Mouse (Mus musculus): ENCODE measurements around the gene Sdhb. TPM values are rescaled to one million over a fixed set of nuclear protein-coding genes. Genes with fewer than 3 reads are reported as not detected.

The Sdhb gene
- total RNA-seq (2021), result 100 to 1,000 TPM; 190 to 198 TPM
- long read RNA-seq, experiment 1, transcript Sdhb-201 (8 exons, 1,142 nt), result major isoform, 204 of 243 reads
- long read RNA-seq, experiment 1, partial matches to known transcripts, result 8 of 243 reads
- long read RNA-seq, experiment 1, other reads (novel, unspliced or antisense), result 31 of 243 reads
- long read RNA-seq, experiment 2, transcript Sdhb-201 (8 exons, 1,142 nt), result major isoform, 441 of 489 reads
- long read RNA-seq, experiment 2, partial matches to known transcripts, result 11 of 489 reads
- long read RNA-seq, experiment 2, other reads (novel, unspliced or antisense), result 36 of 489 reads

DNA sequence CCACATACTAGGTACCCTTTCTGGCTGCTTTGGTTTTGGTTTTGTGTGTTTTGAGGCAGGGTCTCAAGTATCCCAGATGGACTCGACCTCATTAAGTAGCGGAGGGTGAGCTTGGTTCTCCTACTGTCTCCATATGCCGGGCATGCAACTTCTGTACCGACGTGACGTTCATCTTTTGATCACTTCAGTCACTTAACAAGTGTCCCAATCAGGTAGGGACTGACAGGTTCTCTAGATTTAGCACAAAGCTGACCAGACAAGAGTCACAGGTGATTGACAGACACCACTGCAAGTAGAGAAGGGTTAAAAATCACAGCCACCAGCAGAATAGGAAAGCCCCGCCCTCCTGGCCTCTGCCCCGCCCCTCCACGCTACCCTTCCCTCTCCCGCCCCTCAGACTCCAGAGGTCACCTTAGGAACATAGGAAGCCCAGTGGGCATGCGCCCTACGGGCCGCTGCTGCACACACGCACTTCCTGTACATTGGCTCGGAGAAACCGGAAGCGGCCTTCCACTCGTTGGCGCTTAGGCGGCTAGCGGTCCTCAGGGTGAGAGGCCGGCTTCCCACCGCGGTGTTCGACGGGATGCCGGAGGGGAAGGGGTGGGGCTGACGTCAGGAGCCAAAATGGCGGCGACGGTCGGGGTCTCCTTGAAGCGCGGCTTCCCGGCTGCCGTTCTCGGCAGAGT lies at the start of gene Sdhb:
TSS of gene Sdhb (plus strand) at position 423 of the 686 bp plus-strand sequence.
- DNase-seq (ENCODE audit: low spot score in 2 of 2), result peak; percentile 94 to 97

DNA sequence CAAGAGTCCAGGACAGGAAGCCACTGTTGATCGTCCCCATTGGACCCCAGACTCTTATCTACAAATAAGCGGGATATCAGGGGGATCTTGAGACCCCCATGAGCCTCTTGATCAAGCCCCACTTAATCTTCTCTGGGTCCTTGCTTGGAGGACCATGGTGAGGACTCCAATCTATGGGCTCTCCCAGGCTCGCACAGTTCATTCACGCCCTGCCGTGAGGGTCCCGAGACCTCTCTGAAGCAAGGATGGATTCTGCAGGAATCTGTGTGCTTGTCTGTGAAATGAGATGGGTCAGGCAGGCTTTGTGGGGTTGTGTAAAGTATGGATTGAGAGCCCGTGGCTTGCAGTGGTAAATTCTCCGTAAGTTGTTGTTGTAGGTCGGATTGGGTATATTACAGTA lies 49.6 kb upstream of the Sdhb start:
- DNase-seq (ENCODE audit: low spot score in 2 of 2), result no peak

GRCm38 (mm10) chr4:140912271-140912833 lies 48.7 kb upstream of the Sdhb start:
- DNase-seq (ENCODE audit: low spot score in 2 of 2), result no peak

DNA sequence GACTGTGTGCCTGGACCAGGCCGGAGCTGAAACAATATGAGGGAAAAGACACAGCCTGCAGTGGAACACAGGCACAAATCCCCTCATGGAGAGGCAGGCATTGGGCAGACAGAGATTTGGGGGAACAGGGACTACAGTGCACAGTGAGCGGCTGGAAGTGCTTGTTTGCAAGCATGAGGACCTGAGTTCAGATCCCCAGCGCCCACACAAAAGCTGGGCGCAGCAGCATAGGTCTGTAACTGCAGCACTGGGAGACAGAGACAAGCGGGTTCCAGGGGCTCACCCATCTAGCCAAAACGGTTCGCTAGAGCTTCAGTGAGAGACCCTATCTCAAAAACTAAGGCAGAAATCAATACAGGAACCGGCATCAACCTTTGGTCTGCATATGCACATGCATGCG lies 47.4 kb upstream of the Sdhb start:
- DNase-seq (ENCODE audit: low spot score in 2 of 2), result no peak

GRCm38 (mm10) chr4:140914731-140915131 lies 46.3 kb upstream of the Sdhb start:
- DNase-seq (ENCODE audit: low spot score in 2 of 2), result peak; percentile 33 to 57

DNA sequence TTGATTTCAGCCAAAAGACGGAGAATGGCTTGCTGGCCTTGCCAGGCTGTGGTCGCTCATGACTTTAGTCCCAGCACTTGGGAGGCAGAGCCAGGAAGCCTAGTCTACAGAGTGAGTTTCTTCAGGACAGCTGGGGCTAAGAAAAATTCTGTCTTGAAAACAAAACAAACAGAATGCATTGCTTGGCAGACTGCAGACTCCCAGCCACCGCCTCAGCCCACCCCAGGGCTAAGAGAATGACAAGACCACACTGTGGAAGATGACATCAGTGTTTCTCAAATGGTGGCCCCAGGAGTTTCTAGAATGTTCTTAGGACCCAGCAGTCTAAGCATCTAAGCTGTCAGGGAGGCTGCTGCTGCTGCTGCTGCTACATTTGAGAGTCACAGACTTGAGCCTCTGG lies 45.8 kb upstream of the Sdhb start:
- DNase-seq (ENCODE audit: low spot score in 2 of 2), result no peak

DNA sequence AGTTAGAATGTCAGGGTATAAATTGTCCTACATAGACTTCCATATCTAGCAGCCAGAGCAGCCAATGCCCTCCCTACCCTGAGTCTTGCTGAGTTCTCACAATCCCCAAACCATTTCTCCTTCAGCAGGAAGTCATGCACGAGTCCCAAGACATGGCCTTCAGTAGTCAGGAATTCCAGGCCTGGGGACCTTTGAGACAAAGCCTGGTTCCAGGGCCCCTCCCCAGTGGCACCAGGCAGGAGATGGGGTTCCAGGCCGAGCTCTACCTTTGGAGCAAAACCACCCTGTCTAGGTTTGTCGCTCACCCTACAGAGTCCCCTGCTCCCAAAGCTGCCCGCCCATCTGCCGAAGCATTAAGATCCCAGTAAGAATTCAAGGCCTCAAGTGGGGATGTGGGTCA lies 44.7 kb upstream of the Sdhb start:
- no peak for DNase-seq (ENCODE audit: low spot score in 2 of 2)

DNA sequence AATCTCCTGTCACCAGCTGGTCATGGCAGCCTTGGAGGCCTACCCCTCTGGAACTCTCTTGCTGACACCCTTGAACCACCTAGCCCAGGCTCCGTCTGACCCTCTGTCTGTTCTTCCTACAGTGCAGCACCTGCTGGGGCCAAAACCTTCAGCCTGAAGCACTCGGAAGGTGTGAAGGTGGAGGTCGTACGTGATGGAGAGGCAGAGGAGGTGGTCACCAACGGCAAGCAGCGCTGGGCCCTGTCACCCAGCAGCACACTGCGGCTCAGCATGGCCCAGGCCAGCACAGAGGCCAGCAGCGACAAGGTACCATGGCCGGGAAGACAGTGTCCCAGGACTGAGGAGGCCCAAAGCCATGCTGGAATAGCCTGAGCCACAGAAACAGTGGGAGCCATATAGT lies 43.6 kb upstream of the Sdhb start:
- no peak for DNase-seq (ENCODE audit: low spot score in 2 of 2)

- no peak for DNase-seq (ENCODE audit: low spot score in 2 of 2)
Observed at GRCm38 (mm10) chr4:140919974-140920836, 40.8 kb upstream of the Sdhb start.

- no peak for DNase-seq (ENCODE audit: low spot score in 2 of 2)
Observed at GRCm38 (mm10) chr4:140922508-140922907, 38.5 kb upstream of the Sdhb start.

- DNase-seq (ENCODE audit: low spot score in 2 of 2), result no peak
Observed at GRCm38 (mm10) chr4:140925648-140926047, 35.4 kb upstream of the Sdhb start.

DNA sequence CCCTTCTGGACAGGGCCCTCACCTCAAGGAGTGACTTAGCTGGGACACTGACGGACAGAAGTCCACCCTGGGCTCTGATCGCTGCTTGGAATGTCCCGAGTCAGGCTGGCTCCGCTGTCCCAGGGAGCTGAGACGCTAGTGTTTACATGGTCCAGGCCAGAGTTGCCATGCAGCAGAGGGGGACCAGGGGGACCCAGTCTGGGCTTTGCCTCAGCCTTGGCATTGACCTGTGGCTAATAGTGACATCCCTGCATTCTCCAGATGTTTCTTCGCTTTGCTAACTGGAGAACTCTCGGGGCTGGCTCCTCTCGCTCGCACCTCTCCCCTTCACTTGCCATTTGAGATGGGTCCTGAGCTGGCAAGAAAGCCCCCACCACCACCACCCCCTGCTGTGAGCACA lies 32.7 kb upstream of the Sdhb start:
- no peak for DNase-seq (ENCODE audit: low spot score in 2 of 2)

- DNase-seq (ENCODE audit: low spot score in 2 of 2), result peak; percentile 44 to 71
Observed at GRCm38 (mm10) chr4:140929745-140930144, 31.3 kb upstream of the Sdhb start.

DNA sequence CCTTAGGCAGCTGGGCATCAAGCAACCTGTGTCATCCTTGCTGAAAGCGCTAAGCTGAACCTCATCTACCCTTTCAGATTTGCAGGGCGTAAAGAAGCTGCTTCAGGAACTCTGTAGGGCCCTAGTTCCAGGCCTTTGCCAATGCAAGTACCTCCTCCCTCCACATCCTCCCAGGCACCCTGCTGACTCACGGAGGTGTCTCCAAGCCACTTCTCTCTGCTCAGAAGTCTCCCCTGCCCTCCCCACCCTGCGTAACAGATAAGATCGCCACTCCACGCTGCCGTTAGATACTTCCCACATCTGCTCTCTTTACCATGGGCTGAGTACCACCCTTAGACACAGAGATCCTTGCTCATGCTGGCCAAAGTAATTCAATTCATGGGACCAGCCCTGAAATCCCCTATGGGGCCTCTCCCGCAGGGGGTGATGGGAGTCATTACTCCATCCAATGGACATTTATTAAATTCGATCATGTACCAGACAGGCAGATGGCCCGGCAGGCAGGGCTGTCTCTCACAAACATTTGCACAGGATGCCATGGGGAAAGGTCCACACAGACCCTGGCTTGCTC lies 30.0 kb upstream of the Sdhb start:
- no peak for DNase-seq (ENCODE audit: low spot score in 2 of 2)

- no peak for DNase-seq (ENCODE audit: low spot score in 2 of 2)
Observed at GRCm38 (mm10) chr4:140935643-140936042, 25.4 kb upstream of the Sdhb start.

DNA sequence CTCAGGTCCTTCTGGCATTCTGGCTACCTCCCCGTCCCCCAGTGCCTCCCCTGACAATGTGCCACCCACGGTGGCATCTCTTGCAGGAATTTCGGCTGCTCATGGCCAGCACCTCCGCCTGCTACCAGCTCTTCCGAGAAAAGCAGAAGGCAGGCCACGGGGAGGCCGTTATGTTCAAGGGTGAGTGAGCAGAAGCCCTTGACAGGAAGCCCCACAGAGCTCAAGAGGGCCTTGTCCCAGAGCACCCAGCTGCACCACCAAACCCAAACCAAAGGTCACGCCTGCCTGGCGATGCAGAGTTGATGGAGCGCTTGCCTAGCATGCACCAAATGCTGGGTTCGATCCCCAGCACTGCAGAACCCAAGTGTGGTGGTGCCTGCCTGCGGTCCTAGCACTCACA lies 16.6 kb upstream of the Sdhb start:
- no peak for DNase-seq (ENCODE audit: low spot score in 2 of 2)

DNA sequence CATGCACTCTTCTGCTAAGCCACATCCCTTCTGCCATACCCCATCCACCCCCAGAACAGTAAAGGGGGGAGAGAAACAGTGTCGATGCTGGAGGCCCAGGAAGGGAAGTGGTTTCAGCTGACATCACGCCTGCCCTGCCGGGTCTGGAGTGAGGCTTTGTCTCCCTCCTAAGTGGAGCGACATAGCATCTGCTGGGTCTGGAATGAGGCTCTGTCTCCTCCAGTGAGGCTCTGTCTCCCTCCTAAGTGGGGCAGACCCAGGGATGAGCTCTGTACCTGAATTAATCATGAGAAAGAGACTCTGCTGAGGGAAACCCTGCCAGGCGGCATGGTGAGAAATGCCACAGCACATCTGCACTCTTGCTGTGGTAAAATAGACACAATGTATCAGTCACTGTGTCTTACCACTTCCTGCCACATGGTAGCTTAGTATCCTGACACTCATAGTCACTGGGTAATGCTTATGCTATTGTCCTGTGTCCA lies 16.0 kb upstream of the Sdhb start:
- DNase-seq (ENCODE audit: low spot score in 2 of 2), result no peak

GRCm38 (mm10) chr4:140945571-140945970 lies 15.4 kb upstream of the Sdhb start:
- no peak for DNase-seq (ENCODE audit: low spot score in 2 of 2)

- no peak for DNase-seq (ENCODE audit: low spot score in 2 of 2)
Observed at GRCm38 (mm10) chr4:140946048-140946447, 15.0 kb upstream of the Sdhb start.

DNA sequence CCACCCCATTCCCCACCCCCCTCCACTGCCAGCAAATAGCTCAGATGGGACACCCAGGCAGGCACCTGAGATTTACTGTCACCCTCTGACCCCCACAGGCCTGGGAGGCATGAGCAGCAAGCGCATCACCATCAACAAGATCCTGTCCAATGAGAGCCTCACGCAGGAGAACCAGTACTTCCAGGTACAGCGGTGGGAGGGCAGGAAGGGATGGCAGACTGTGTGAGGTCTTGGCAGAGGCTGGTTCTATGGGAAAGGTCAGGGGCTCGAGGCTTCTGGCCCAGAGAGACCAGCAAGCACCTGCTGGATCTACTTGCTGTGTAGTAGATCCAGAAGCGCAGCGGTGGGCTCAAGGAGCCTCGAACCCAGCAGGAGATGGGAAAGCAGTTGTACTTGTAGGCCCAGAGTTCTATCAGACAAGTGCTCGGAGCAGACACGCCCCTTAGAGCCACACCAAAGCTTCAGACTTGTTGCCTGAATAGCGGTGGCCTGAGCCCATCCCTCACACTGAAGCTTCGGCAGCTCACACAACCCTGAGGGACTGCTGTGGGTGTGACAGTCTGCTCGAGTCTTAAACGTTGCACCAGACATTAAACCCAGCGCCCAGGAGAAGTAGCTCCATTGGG lies 14.3 kb upstream of the Sdhb start:
- DNase-seq (ENCODE audit: low spot score in 2 of 2), result no peak

All from layer of hippocampus, postnatal 14 days (tissue).